Mouse (Mus musculus): ENCODE data around the gene Sirt7.

DNA sequence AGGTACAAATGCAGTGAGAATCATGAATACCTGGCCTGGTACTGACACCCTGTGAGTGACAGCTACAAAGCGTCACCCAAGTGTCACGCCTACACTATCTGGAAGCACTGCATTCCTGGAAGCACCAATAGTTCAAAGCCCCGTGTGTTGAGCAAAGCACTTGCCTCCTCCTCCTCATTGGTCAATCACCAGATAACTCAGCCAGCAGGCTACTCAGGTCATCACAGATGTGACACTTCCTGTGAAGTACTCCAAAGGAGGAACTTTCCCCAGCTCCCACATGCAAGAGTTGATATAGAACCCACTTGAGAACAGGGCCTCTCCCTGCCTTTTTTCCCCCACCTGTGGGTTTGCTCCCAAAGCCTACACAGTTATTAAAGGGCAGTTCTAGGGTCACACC lies 53.9 kb downstream of the Sirt7 start:
- TF ChIP-seq CTCF (IDR thresholded peaks at IDR 0.05; ENCODE audit: insufficient read depth, low read length) (no peak), POLR2A (IDR thresholded peaks at IDR 0.05; ENCODE audit: borderline replicate concordance, extremely low read depth, low read depth, low read length) (no peak)

All from lung, adult 2 months (tissue).